Mouse (Mus musculus) hindbrain, embryonic 14.5 days (tissue): ENCODE measurements around the gene Gna15. TPM values are rescaled to one million over a fixed set of nuclear protein-coding genes. Genes with fewer than 3 reads are reported as not detected.

Experiments
- ATAC-seq: fragments of 200-750 bp; cut with Nextera tagmentation; 2 replicates; pipeline ENCODE4 v1.8.0; 2017; ENCODE audit warnings: moderate number of reproducible peaks, mild to moderate bottlenecking, moderate TSS enrichment, moderate library complexity; ENCODE audit not compliant: low FRiP score
- DNase-seq: peaks from one replicate; pipeline ENCODE4 v3.0.0-alpha.2; 2015; ENCODE audit warnings: low spot score
- H3K27ac ChIP-seq: fragments of 300-500 bp; sonication (generic); 2 replicates; pipeline ENCODE4 v1.5.1; 2014; ENCODE audit warnings: mild to moderate bottlenecking, moderate library complexity
- H3K27me3 ChIP-seq: fragments of 300-500 bp; sonication (generic); 2 replicates; pipeline ENCODE4 v1.6.1; 2014; ENCODE audit warnings: mild to moderate bottlenecking, low read length, mixed read lengths; ENCODE audit not compliant: control insufficient read depth, insufficient read depth
- H3K36me3 ChIP-seq: fragments of 300-500 bp; sonication (generic); replicated peaks from 2 replicates; pipeline ENCODE4 v1.6.1; 2014; ENCODE audit not compliant: control insufficient read depth, insufficient read depth
- H3K4me1 ChIP-seq: fragments of 300-500 bp; sonication (generic); replicated peaks from 2 replicates; pipeline ENCODE4 v1.6.1; 2014; ENCODE audit warnings: antibody characterized with exemption, low read length, mixed read lengths; ENCODE audit not compliant: control insufficient read depth, insufficient read depth
- H3K4me2 ChIP-seq: fragments of 300-500 bp; sonication (generic); replicated peaks from 2 replicates; pipeline ENCODE4 v1.6.1; 2014; ENCODE audit warnings: mild to moderate bottlenecking, moderate library complexity
- H3K4me3 ChIP-seq: fragments of 300-500 bp; sonication (generic); replicated peaks from 2 replicates; pipeline ENCODE4 v1.5.1; 2014; ENCODE audit warnings: mild to moderate bottlenecking, low read length
- H3K9ac ChIP-seq: fragments of 300-500 bp; sonication (generic); 2 replicates; pipeline ENCODE4 v1.6.1; 2014
- H3K9me3 ChIP-seq: fragments of 300-500 bp; sonication (generic); 2 replicates; pipeline ENCODE4 v1.6.1; 2016; ENCODE audit warnings: low read length; ENCODE audit not compliant: control insufficient read depth
- WGBS: fragments of 180-500 bp; shearing (Covaris S2); extraction: QIAGEN DNeasy Blood & Tissue Kit; methylation state at CpG from one replicate; pipeline ENCODE4 v1.1.7; 2014; 5-methylcytosine and 5-hydroxymethylcytosine counted together
- polyA plus RNA-seq: library from polyadenylated mRNA; unstranded; fragments of >200 nt; fragmentation: Nextera tagmentation; extraction: Ambion mirVana; gene quantifications from 2 replicates; pipeline ENCODE4 v1.2.1, GENCODE M21; 2014

Gene Gna15
- polyA plus RNA-seq, 1 experiment from 2014 or later = 1.1 TPM

GRCm38 (mm10) chr10:81484441-81485059 lies 39.5 kb downstream of the Gna15 start:
- Histone ChIP-seq H3K27me3 (no peaks in the 10 kb centered on the region), H3K36me3 (peaks cover 36% of the 10 kb centered on the region), H3K9me3 (no peaks in the 10 kb centered on the region), H3K4me3 (no peak overlapping the region), H3K4me1 (peaks cover 21% of the 10 kb centered on the region), H3K27ac (peak overlapping the region; percentile 59), H3K4me2 (no peak overlapping the region), H3K9ac (0 out of 2 replicates have a peak overlapping the region, but pooled peaks have one; percentile 6)
- DNase-seq (no peak), ATAC-seq (0 out of 2 replicates have a peak, but pooled peaks have one; percentile 7)
- WGBS = 41% methylated on average over 6 of the region's 6 CpGs

GRCm38 (mm10) chr10:81483983-81484382 lies 40.0 kb downstream of the Gna15 start:
- H3K9ac ChIP-seq = no peak overlapping the region
- ATAC-seq (no peak), DNase-seq (no peak)
- WGBS = 15% methylated on average over 9 of the region's 9 CpGs
- H3K36me3 ChIP-seq = peaks cover 31% of the 10 kb centered on the region
- no peak overlapping the region for H3K4me2 ChIP-seq
- H3K4me3 ChIP-seq = no peak overlapping the region
- H3K27me3 ChIP-seq = no peaks in the 10 kb centered on the region
- H3K9me3 ChIP-seq = no peaks in the 10 kb centered on the region
- peaks cover 23% of the 10 kb centered on the region for H3K4me1 ChIP-seq
- peak overlapping the region; percentile 59 for H3K27ac ChIP-seq

- peak; percentile 64 for ATAC-seq
- peak within 1 kb of the TSS; percentile 97 for H3K9ac ChIP-seq
- H3K9me3 ChIP-seq = no peaks in the 10 kb centered on the region
- peak within 1 kb of the TSS; percentile 88 for H3K27ac ChIP-seq
- H3K4me3 ChIP-seq = peak within 1 kb of the TSS; percentile 81
- H3K27me3 ChIP-seq = no peaks in the 10 kb centered on the region
- WGBS = 0% methylated on average over 36 of the region's 36 CpGs
- H3K36me3 ChIP-seq = peaks cover 16% of the 10 kb centered on the region
- H3K4me2 ChIP-seq = peak within 1 kb of the TSS; percentile 60
- peak; percentile 76 for DNase-seq
- H3K4me1 ChIP-seq = peaks cover 24% of the 10 kb centered on the region
These were observed 41.5 kb downstream of the Gna15 start, which contains the start of gene Celf5 for GRCm38 (mm10) chr10:81482533-81482889. Gene Celf5, minus strand, starts transcription at chr10:81482709.

GRCm38 (mm10) chr10:81481605-81482532 lies 42.2 kb downstream of the Gna15 start:
- Histone ChIP-seq H3K4me1 (peaks cover 24% of the 10 kb centered on the region), H3K9ac (peak overlapping the region; percentile 97), H3K4me3 (peak overlapping the region; percentile 81), H3K27ac (peak overlapping the region; percentile 88), H3K4me2 (peak overlapping the region; percentile 60), H3K9me3 (no peaks in the 10 kb centered on the region), H3K27me3 (no peaks in the 10 kb centered on the region), H3K36me3 (peaks cover 13% of the 10 kb centered on the region)
- DNase-seq (no peak), ATAC-seq (peak; percentile 32)
- 3% methylated on average over 34 of the region's 35 CpGs for WGBS

- DNase-seq (no peak), ATAC-seq (no peak)
- Histone ChIP-seq H3K9ac (no peak overlapping the region), H3K9me3 (no peaks in the 10 kb centered on the region), H3K4me1 (peaks cover 40% of the 10 kb centered on the region), H3K4me3 (no peak overlapping the region), H3K36me3 (peaks cover 39% of the 10 kb centered on the region), H3K4me2 (no peak overlapping the region), H3K27ac (no peak overlapping the region), H3K27me3 (no peaks in the 10 kb centered on the region)
- WGBS = 88% methylated on average over 10 of the region's 10 CpGs
These were observed 49.6 kb downstream of the Gna15 start for GRCm38 (mm10) chr10:81474461-81474860.

- peak overlapping the region; percentile 72 for H3K4me2 ChIP-seq
- H3K27ac ChIP-seq = peak overlapping the region; percentile 90
- no peaks in the 10 kb centered on the region for H3K27me3 ChIP-seq
- H3K9ac ChIP-seq = peak overlapping the region; percentile 66
- WGBS = 2% methylated on average over 21 of the region's 22 CpGs
- peak; percentile 86 for DNase-seq
- peaks cover 37% of the 10 kb centered on the region for H3K4me1 ChIP-seq
- no peaks in the 10 kb centered on the region for H3K9me3 ChIP-seq
- peak; percentile 82 for ATAC-seq
- peaks cover 52% of the 10 kb centered on the region for H3K36me3 ChIP-seq
- H3K4me3 ChIP-seq = peak overlapping the region; percentile 38
These were observed 51.0 kb downstream of the Gna15 start for GRCm38 (mm10) chr10:81473003-81473451.

- DNase-seq (no peak), ATAC-seq (peak; percentile 44)
- peak overlapping the region; percentile 38 for H3K4me3 ChIP-seq
- no peaks in the 10 kb centered on the region for H3K9me3 ChIP-seq
- 2% methylated on average over 16 of the region's 18 CpGs for WGBS
- H3K27me3 ChIP-seq = no peaks in the 10 kb centered on the region
- H3K36me3 ChIP-seq = peaks cover 57% of the 10 kb centered on the region
- peak overlapping the region; percentile 72 for H3K4me2 ChIP-seq
- H3K27ac ChIP-seq = peak overlapping the region; percentile 90
- peak overlapping the region; percentile 66 for H3K9ac ChIP-seq
- H3K4me1 ChIP-seq = peaks cover 37% of the 10 kb centered on the region
These were observed 51.5 kb downstream of the Gna15 start for GRCm38 (mm10) chr10:81472403-81473002.

GRCm38 (mm10) chr10:81470454-81470853 lies 53.6 kb downstream of the Gna15 start:
- Histone ChIP-seq H3K36me3 (peaks cover 64% of the 10 kb centered on the region), H3K27me3 (peaks cover 8% of the 10 kb centered on the region), H3K4me2 (no peak overlapping the region), H3K4me1 (peaks cover 37% of the 10 kb centered on the region), H3K9ac (no peak overlapping the region), H3K27ac (no peak overlapping the region), H3K9me3 (no peaks in the 10 kb centered on the region), H3K4me3 (no peak overlapping the region)
- DNase-seq (no peak), ATAC-seq (no peak)
- 53% methylated on average over 18 of the region's 18 CpGs for WGBS

- Histone ChIP-seq H3K27ac (no peak overlapping the region), H3K27me3 (peaks cover 16% of the 10 kb centered on the region), H3K9me3 (no peaks in the 10 kb centered on the region), H3K4me1 (peaks cover 41% of the 10 kb centered on the region), H3K36me3 (peaks cover 57% of the 10 kb centered on the region), H3K4me3 (no peak overlapping the region), H3K9ac (no peak overlapping the region), H3K4me2 (no peak overlapping the region)
- ATAC-seq = no peak
- WGBS = 87% methylated on average over 5 of the region's 5 CpGs
- no peak for DNase-seq
These were observed 54.8 kb downstream of the Gna15 start for GRCm38 (mm10) chr10:81469253-81469652.
